Mouse (Mus musculus) midbrain, embryonic 14.5 days (tissue): ENCODE data around the gene Ube2g1. TPM values are rescaled to one million over a fixed set of nuclear protein-coding genes. Genes with fewer than 3 reads are reported as not detected.
"Not testable (repeated sequence)": the region's sequence is repeated elsewhere in the genome, so short reads cannot be mapped to it uniquely, and the experiment has no call there.

ENCODE experiments used
- ATAC-seq: fragments of 200-750 bp; cut with Nextera tagmentation; 2 replicates; pipeline ENCODE4 v1.8.0; 2017; ENCODE audit warnings: moderate number of reproducible peaks, moderate library complexity; ENCODE audit not compliant: low FRiP score, low TSS enrichment
- DNase-seq: peaks from one replicate; pipeline ENCODE4 v3.0.0-alpha.2; 2015
- H3K27ac ChIP-seq: fragments of 300-500 bp; sonication (generic); replicated peaks from 2 replicates; pipeline ENCODE4 v1.5.1; 2014; ENCODE audit warnings: mild to moderate bottlenecking, low read depth, low read length, moderate library complexity
- H3K27me3 ChIP-seq: fragments of 300-500 bp; sonication (generic); 2 replicates; pipeline ENCODE4 v1.6.1; 2014; ENCODE audit warnings: low read length, control low read depth, mixed read lengths; ENCODE audit not compliant: control insufficient read depth, insufficient read depth
- H3K36me3 ChIP-seq: fragments of 300-500 bp; sonication (generic); 2 replicates; pipeline ENCODE4 v1.6.1; 2014; ENCODE audit warnings: low read length, control low read depth; ENCODE audit not compliant: control insufficient read depth, insufficient read depth
- H3K4me1 ChIP-seq: fragments of 300-500 bp; sonication (generic); 2 replicates; pipeline ENCODE4 v1.6.1; 2014; ENCODE audit warnings: mild to moderate bottlenecking, antibody characterized with exemption, low read length, control low read depth; ENCODE audit not compliant: control insufficient read depth, insufficient read depth
- H3K4me2 ChIP-seq: fragments of 300-500 bp; sonication (generic); 2 replicates; pipeline ENCODE4 v1.6.1; 2014; ENCODE audit warnings: mild to moderate bottlenecking, low read length, moderate library complexity
- H3K4me3 ChIP-seq: fragments of 300-500 bp; sonication (generic); replicated peaks from 2 replicates; pipeline ENCODE4 v1.5.1; 2014; ENCODE audit warnings: low read depth, low read length
- H3K9ac ChIP-seq: fragments of 300-500 bp; sonication (generic); replicated peaks from 2 replicates; pipeline ENCODE4 v1.6.1; 2014; ENCODE audit warnings: mild to moderate bottlenecking, low read length, moderate library complexity
- H3K9me3 ChIP-seq: fragments of 300-500 bp; sonication (generic); 2 replicates; pipeline ENCODE4 v1.6.1; 2016; ENCODE audit warnings: low read length, control low read depth, mixed read lengths; ENCODE audit not compliant: control insufficient read depth
- WGBS: fragments of 180-500 bp; shearing (Covaris S2); extraction: QIAGEN DNeasy Blood & Tissue Kit; methylation state at CpG from one replicate; pipeline ENCODE4 v1.1.7; 2014; 5-methylcytosine and 5-hydroxymethylcytosine counted together
- polyA plus RNA-seq: library from polyadenylated mRNA; unstranded; fragments of >200 nt; fragmentation: Nextera tagmentation; extraction: Ambion mirVana; gene quantifications from 2 replicates; pipeline ENCODE4 v1.2.1, GENCODE M21; 2014

Gene Ube2g1
- polyA plus RNA-seq, 1 experiment from 2014 or later: 111 TPM

DNA sequence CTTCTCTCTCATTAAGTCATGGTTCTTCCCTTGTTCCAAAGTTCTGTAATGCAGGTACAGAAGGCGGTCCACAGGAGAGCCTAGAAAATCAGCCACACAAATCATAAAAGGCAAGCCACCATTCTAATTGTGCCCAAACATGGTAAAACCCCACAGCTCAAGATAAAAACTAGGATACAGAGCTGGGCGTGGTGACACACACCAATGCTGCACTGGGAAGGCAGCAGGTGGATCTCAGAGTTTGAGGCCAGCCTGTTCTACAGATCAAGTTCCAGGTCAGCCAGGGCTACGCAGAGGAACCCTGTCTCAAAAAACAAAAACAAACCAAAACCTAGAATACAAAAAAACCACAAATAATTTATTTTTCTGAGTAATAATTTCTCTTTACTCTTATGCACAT lies 20.5 kb upstream of the Ube2g1 start:
- no peaks in the 10 kb centered on the region for H3K27me3 ChIP-seq
- 94% methylated on average over 3 of the region's 3 CpGs for WGBS

DNA sequence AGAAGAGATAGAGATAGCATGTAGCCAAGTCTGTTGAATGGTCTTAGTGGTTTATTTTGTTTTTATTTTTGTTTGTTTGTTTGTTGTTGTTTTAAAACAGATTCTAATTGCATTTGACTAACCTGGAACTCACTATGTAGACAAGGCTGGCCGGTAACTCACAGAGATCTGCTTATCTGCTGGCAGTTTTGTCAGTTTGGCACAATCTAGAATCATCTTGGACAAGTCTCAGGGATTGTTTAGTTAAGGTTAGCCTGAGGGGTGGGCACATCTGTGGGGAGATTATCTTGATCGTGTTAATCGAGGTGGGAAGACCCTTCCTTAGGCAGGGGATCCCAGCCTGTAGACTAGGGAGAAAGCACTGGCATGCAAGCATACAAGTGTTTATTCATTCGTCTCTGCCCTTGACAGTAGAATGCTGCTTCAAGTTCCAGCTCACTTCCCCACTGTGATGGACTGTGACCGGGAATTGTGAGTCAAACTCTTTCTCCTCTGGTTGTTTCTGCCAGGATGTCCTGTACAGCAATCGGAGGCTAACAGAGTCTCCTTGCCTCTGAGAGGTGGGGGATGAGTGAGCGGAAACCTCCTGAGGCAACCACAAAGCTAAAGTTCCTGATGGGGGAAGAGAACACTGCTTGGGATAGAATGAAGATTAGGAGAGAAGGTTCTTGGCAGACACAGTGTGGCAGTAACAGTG lies 19.4 kb upstream of the Ube2g1 start:
- ATAC-seq: no peak

More for the DNA sequence above, 20.5 kb upstream of the Ube2g1 start:
- H3K27ac ChIP-seq: no peak overlapping the region
- no peak for ATAC-seq
- no peak overlapping the region for H3K9ac ChIP-seq
- no peaks in the 10 kb centered on the region for H3K4me1 ChIP-seq
- H3K4me2 ChIP-seq: no peak overlapping the region
- H3K4me3 ChIP-seq: no peak overlapping the region
- no peaks in the 10 kb centered on the region for H3K36me3 ChIP-seq
- H3K9me3 ChIP-seq: no peaks in the 10 kb centered on the region
- no peak for DNase-seq

DNA sequence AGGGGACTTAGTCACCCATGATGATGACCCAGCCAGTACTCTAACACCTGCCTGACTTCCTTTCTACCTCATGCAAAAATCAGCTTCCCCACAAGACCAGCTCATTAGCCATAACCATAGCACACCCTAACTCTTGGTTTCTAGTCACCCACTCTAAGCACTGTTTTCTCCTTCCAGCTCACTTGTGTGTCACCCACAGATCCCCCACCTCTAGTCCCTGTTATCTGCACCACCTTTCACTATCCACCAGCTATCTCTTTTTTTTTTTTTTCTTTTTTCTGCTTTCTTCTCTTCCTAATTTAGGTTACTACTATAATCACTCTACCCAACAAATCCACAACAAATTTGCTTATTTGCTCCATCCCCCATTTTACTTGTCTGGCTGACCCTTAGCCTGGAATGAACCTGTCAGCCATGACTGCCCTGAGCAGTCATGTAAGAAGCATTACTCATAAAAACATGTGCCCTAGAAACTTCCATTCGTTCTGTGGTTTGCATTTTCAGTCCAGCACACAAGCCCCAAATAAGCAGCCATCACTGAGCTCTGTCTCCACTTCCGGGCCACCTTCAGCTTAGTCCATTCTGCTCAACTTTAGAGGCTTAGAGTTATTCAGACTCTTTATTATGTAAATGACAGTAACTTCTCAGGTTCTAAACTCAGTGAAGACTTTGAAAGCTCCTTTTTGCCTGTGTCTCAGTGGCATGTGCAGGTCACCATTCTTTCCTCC lies 11.9 kb upstream of the Ube2g1 start:
- no peak overlapping the region for H3K9ac ChIP-seq
- H3K4me1 ChIP-seq: no peaks in the 10 kb centered on the region
- H3K27me3 ChIP-seq: no peaks in the 10 kb centered on the region
- DNase-seq (no peak), ATAC-seq (no peak)
- no peaks in the 10 kb centered on the region for H3K36me3 ChIP-seq
- 52% methylated on average over 2 of the region's 2 CpGs for WGBS
- no peak overlapping the region for H3K27ac ChIP-seq
- no peak overlapping the region for H3K4me3 ChIP-seq
- no peak overlapping the region for H3K4me2 ChIP-seq
- H3K9me3 ChIP-seq: no peaks in the 10 kb centered on the region

More for the DNA sequence above, 19.4 kb upstream of the Ube2g1 start:
- Histone ChIP-seq H3K4me3 (no peak overlapping the region), H3K9me3 (no peaks in the 10 kb centered on the region), H3K36me3 (no peaks in the 10 kb centered on the region), H3K9ac (no peak overlapping the region), H3K27me3 (no peaks in the 10 kb centered on the region), H3K4me2 (no peak overlapping the region), H3K27ac (no peak overlapping the region), H3K4me1 (no peaks in the 10 kb centered on the region)
- no peak for DNase-seq
- WGBS: 72% methylated on average over 7 of the region's 7 CpGs

DNA sequence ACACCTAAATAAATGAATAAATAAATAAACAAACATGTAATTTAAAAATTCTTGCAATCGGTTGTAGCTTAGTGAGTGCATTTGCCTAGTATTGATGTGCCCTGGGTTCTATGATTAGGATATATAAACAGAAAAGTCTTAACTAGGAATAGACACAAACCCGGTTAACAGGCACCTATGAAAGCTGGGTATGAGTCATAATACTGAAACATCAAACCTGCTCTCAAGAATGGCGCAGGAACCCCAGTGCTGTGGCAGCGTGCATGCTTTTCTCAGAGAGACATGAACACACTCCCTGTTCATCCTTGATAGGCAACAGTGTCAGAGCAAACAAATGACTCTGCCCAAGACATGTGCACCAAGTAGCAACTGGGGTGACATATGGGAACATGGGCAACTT lies 9.3 kb upstream of the Ube2g1 start:
- DNase-seq (no peak), ATAC-seq (no peak)
- Histone ChIP-seq H3K4me3 (no peak overlapping the region), H3K4me2 (no peak overlapping the region), H3K27ac (no peak overlapping the region), H3K27me3 (no peaks in the 10 kb centered on the region), H3K36me3 (no peaks in the 10 kb centered on the region), H3K9ac (no peak overlapping the region), H3K9me3 (no peaks in the 10 kb centered on the region), H3K4me1 (no peaks in the 10 kb centered on the region)
- WGBS: 96% methylated on average over 4 of the region's 4 CpGs

DNA sequence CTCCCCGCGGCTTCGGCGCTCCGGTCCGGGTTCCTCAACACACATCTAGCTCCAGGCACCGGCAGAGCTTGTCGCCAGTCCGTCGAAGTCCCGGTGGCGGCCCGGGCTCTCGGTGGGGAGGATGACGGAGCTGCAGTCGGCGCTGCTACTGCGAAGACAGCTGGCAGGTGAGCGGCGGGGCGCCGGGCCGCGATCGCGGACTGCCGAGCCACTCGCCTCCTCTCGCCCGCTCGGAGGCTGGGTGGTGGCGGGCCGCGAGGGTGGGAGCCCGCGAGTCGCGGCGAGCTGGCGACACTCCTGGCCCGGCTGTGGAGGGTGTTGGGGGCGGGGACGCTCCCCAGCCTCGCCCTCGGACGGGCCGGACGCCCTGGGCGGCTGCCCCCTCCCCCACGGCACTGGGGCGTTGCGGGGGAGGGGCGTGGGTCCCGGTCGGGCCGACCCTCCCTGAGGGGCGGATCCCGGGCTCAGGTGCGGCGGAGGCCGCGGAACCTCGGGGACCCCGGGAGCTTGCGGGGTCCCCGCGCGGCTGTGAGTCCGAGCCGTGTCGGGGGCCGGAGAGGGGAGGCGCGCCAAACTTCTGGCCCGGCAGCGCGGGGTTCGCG lies 487 bp downstream of the Ube2g1 start:
- no peaks in the 10 kb centered on the region for H3K36me3 ChIP-seq
- H3K9ac ChIP-seq: peak overlapping the region; percentile 97
- H3K9me3 ChIP-seq: no peaks in the 10 kb centered on the region
- H3K4me1 ChIP-seq: peaks cover 6% of the 10 kb centered on the region; the same call in 1 of the 2 replicates
- DNase-seq: peak; percentile 79
- H3K27ac ChIP-seq: peak overlapping the region; percentile 97
- under 1% methylated on average over 78 of the region's 79 CpGs for WGBS
- H3K4me2 ChIP-seq: peak overlapping the region; percentile 60
- H3K4me3 ChIP-seq: peak overlapping the region; percentile 100
- ATAC-seq: peak; percentile 54
- H3K27me3 ChIP-seq: no peaks in the 10 kb centered on the region

DNA sequence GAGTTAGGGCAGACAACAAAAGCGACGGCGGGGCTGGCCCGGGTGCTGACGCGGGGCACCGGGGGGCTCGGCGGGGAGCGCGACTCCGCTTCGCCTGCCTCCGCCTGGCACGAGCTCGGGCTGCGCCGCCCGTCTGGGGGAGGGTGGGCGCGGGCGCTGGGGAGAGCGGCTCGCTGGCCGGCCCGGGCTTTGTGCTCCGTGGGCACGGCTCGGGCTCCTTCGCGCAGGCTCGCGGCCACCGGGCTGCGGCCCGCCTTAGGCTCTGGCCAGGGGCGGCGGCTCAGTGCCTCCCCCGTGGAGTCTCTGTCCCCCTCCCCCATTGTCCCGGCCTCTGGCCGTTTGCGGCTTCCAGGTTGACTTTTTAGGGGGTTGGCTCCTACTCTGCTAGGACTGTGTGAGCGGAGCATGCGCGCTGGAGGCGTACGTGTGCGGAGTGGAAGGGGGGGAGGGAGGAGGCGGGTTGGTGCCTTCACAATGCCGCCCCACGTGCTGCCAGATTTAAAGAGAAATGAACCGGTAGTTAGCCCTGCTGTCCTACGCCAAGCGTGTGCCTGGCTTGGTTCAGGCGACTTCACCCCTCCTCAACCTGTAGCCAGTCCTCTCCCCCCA lies 1.1 kb downstream of the Ube2g1 start:
- peak overlapping the region; percentile 97 for H3K9ac ChIP-seq
- DNase-seq (peak; percentile 97), ATAC-seq (peak; percentile 90)
- WGBS: under 1% methylated on average over 53 of the region's 55 CpGs
- H3K4me1 ChIP-seq: peaks cover 6% of the 10 kb centered on the region; the same call in 1 of the 2 replicates
- no peaks in the 10 kb centered on the region for H3K9me3 ChIP-seq
- peak overlapping the region; percentile 100 for H3K4me3 ChIP-seq
- H3K36me3 ChIP-seq: no peaks in the 10 kb centered on the region
- peak overlapping the region; percentile 60 for H3K4me2 ChIP-seq
- no peaks in the 10 kb centered on the region for H3K27me3 ChIP-seq
- H3K27ac ChIP-seq: peak overlapping the region; percentile 97

DNA sequence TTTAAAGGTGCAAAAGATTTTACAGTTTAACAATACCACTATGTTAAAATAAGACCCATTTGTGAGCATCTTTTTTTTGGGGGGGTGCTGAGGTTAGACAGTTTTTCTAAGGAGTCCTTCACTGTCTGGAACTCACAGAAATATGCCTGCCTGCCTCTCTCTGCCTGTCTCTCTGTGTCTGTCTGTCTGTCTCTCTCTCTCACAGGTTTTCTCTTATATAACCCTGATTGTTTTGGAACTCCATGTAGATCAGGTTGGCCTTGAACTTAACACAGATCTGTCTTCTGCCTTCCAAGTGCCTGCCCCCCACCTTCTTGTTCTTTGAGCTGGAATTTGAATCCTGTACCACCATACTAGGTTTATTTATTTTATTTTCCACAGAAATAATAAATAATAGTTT lies 2.2 kb downstream of the Ube2g1 start:
- H3K27ac ChIP-seq: no peak overlapping the region
- 0 out of 2 replicates have a peak overlapping the region, but pooled peaks have one; percentile 1 for H3K9ac ChIP-seq
- no peak for ATAC-seq
- no peaks in the 10 kb centered on the region for H3K27me3 ChIP-seq
- no peak for DNase-seq
- H3K9me3 ChIP-seq: no peaks in the 10 kb centered on the region
- H3K4me1 ChIP-seq: peaks cover 6% of the 10 kb centered on the region; the same call in 1 of the 2 replicates
- no peaks in the 10 kb centered on the region for H3K36me3 ChIP-seq
- peak overlapping the region; percentile 60 for H3K4me2 ChIP-seq
- no peak overlapping the region for H3K4me3 ChIP-seq

DNA sequence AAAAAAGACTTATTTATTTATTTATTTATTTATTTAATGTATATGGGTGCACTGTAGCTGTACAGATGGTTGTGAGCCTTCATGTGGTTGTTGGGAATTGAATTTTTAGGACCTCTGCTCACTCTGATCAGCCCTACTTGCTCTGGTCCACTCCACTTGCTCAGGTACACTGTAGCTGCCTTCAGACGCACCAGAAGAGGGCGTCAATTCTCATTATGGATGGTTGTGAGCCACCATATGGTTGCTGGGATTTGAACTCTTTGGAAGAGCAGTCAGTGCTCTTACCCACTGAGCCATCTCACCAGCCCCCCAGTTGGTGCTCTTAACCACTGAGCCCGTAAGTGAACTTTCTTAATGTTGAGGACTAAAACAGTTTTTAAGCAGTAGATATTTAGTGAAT lies 7.3 kb downstream of the Ube2g1 start:
- whole genome bisulfite sequencing: 85% methylated on average over 3 of the region's 3 CpGs
- not testable (repeated sequence) for H3K4me2 ChIP-seq, ATAC-seq, H3K9ac ChIP-seq, H3K4me1 ChIP-seq, H3K27me3 ChIP-seq, H3K4me3 ChIP-seq, H3K27ac ChIP-seq, H3K9me3 ChIP-seq, DNase-seq, H3K36me3 ChIP-seq
